Mouse (Mus musculus) brain, embryonic 14.5 days (tissue): ENCODE data around the gene 1700020N01Rik. TPM values are rescaled to one million over a fixed set of nuclear protein-coding genes. Genes with fewer than 3 reads are reported as not detected.

Source experiments
- DNase-seq: peaks from one replicate; pipeline ENCODE4 v3.0.0-alpha.2; 2011; ENCODE audit warnings: low read depth
- CTCF ChIP-seq: fragments of 200-500 bp; IDR thresholded peaks from 2 replicates; pipeline ENCODE4 v1.5.1; 2012; ENCODE audit warnings: inconsistent platforms, mild to moderate bottlenecking, moderate library complexity, borderline replicate concordance; ENCODE audit not compliant: insufficient read depth, insufficient read length; ENCODE audit errors: extremely low read depth
- POLR2A ChIP-seq: fragments of 200-500 bp; IDR thresholded peaks from 2 replicates; pipeline ENCODE4 v1.6.1; 2012; ENCODE audit warnings: mild to moderate bottlenecking, inconsistent platforms, borderline replicate concordance; ENCODE audit not compliant: poor library complexity, insufficient read depth, insufficient read length, severe bottlenecking; ENCODE audit errors: extremely low read depth
- polyA plus RNA-seq: library from polyadenylated mRNA; depleted of rRNA; stranded (reverse); fragments of >200 nt; gene quantifications from 2 replicates; pipeline ENCODE4 v1.2.3, GENCODE M21; 2012; rRNA removed

The 1700020N01Rik gene
- not detected in 2 replicates for polyA plus RNA-seq

- no peak for TF ChIP-seq POLR2A
- no peak for TF ChIP-seq CTCF
- no peak for DNase-seq
Measured at GRCm38 (mm10) chr10:21592896-21593380, at the start of gene 1700020N01Rik. Gene 1700020N01Rik (plus strand): TSS chr10:21593145.

- TF ChIP-seq CTCF = no peak
- no peak for TF ChIP-seq POLR2A
- DNase-seq = peak; percentile 75
Measured at GRCm38 (mm10) chr10:21543576-21544278, 49.2 kb upstream of the 1700020N01Rik start.

GRCm38 (mm10) chr10:21544721-21545120, 48.2 kb upstream of the 1700020N01Rik start:
- no peak for DNase-seq
- TF ChIP-seq CTCF (no peak), POLR2A (no peak)

GRCm38 (mm10) chr10:21545446-21545845, 47.5 kb upstream of the 1700020N01Rik start:
- TF ChIP-seq POLR2A (no peak), CTCF (no peak)
- peak; percentile 39 for DNase-seq

GRCm38 (mm10) chr10:21548871-21549505, 44.0 kb upstream of the 1700020N01Rik start:
- TF ChIP-seq POLR2A = no peak
- TF ChIP-seq CTCF = no peak
- no peak for DNase-seq

- no peak for DNase-seq
- TF ChIP-seq POLR2A (no peak), CTCF (no peak)
Measured at GRCm38 (mm10) chr10:21552967-21553682, 39.8 kb upstream of the 1700020N01Rik start.

GRCm38 (mm10) chr10:21553683-21554035, 39.3 kb upstream of the 1700020N01Rik start:
- TF ChIP-seq POLR2A (no peak), CTCF (no peak)
- DNase-seq = no peak

GRCm38 (mm10) chr10:21554896-21555580, 37.9 kb upstream of the 1700020N01Rik start:
- no peak for TF ChIP-seq CTCF
- TF ChIP-seq POLR2A = no peak
- no peak for DNase-seq

GRCm38 (mm10) chr10:21559769-21560168, 33.2 kb upstream of the 1700020N01Rik start:
- DNase-seq = no peak
- TF ChIP-seq POLR2A = no peak
- TF ChIP-seq CTCF = no peak

- TF ChIP-seq CTCF (no peak), POLR2A (no peak)
- no peak for DNase-seq
Measured at GRCm38 (mm10) chr10:21561181-21561580, 31.8 kb upstream of the 1700020N01Rik start.

GRCm38 (mm10) chr10:21563446-21563845, 29.5 kb upstream of the 1700020N01Rik start:
- TF ChIP-seq CTCF = no peak
- TF ChIP-seq POLR2A = no peak
- DNase-seq = no peak
